Mouse (Mus musculus): ENCODE results near the gene Emp3. TPM values are rescaled to one million over a fixed set of nuclear protein-coding genes. Genes with fewer than 3 reads are reported as not detected.
"Not testable (repeated sequence)": the region's sequence is repeated elsewhere in the genome, so short reads cannot be mapped to it uniquely, and the experiment has no call there.

Emp3 gene
- polyA plus RNA-seq, 1 experiment: 121 TPM

DNA sequence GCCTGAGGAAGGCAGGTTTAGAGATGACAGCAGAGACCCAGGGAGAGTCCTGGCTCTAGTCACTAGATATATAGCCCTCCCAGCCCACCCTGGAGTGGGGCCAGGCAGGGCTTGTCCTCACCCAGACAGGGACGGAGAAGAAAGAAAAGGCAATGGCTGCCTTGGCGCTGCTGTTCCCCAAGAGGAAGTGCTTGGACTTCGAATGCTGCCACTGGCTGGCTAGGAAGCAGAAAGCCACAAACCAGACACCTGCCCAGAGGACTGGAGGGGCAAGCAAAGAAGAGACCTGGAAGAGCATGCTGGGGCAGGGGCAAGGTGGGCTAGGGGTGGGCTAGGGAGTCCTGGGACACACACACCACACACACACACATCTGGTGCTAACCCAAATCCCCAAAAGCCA lies 34.0 kb downstream of the Emp3 start:
- Histone ChIP-seq H3K4me1 (ENCODE audit: control insufficient read depth, insufficient read depth, low read length) (no peaks in the 10 kb centered on the region), H3K27ac (ENCODE audit: control insufficient read depth, insufficient read depth, low read depth, low read length, poor library complexity) (no peak overlapping the region), H3K4me3 (replicated peaks; ENCODE audit: control insufficient read depth, low read depth, low read length) (no peak overlapping the region)
- WGBS: 1% methylated on average over 3 of the region's 3 CpGs
- no peak for TF ChIP-seq CTCF (IDR thresholded peaks at IDR 0.05; ENCODE audit: control insufficient read depth, insufficient read depth, low read length)
- TF ChIP-seq POLR2A (IDR thresholded peaks at IDR 0.05; ENCODE audit: borderline replicate concordance, control insufficient read depth, low read depth, low read length): no peak

DNA sequence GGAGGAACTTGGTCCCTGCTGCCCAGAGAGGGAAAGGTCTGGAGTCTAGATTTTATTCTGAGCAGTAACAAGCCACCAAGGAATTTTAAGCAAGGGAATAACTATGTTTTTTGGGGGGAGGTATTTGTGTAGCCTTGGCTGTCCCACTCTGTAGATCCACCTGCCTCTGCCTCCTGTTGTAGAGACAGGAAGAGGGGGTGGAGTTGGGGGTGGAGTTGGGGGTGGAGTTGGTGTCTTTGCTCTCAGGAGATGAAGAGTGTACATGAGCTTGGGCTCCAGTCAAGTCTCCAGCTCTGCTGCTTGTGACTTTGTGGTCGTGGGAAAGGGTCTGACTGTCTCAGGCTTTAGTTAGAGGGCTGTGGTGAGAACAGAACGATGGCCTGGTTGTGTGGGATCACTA lies 40.2 kb downstream of the Emp3 start:
- WGBS: 87% methylated on average over 2 of the region's 2 CpGs
- Histone ChIP-seq H3K4me3 (replicated peaks; ENCODE audit: control insufficient read depth, low read depth, low read length) (no peak overlapping the region), H3K27ac (ENCODE audit: control insufficient read depth, insufficient read depth, low read depth, low read length, poor library complexity) (no peak overlapping the region), H3K4me1 (ENCODE audit: control insufficient read depth, insufficient read depth, low read length) (no peaks in the 10 kb centered on the region; the same call in 1 of the 2 replicates)
- TF ChIP-seq CTCF (IDR thresholded peaks at IDR 0.05; ENCODE audit: control insufficient read depth, insufficient read depth, low read length) (no peak), POLR2A (IDR thresholded peaks at IDR 0.05; ENCODE audit: borderline replicate concordance, control insufficient read depth, low read depth, low read length) (no peak)

DNA sequence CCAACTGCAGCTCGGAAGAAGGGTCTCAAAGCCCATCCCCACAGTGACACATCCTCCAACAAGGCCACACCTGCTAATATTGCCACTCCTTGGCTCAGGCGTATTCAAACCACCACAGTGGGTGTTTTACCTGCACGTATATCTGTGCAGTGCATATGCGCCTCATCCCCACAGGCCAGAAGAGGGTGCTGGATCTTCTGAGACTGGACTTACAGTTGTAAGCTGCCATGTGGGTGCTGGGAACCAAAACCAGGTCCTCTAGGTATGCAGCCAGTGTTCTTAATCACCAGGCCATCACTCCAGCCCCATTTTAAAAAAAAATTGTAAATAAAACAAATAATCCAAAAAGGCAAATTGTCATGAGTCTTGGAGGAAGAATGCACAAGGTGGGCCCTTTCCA lies 40.7 kb downstream of the Emp3 start:
- no peaks in the 10 kb centered on the region; the same call in 1 of the 2 replicates for H3K4me1 ChIP-seq (ENCODE audit: control insufficient read depth, insufficient read depth, low read length)
- TF ChIP-seq POLR2A (IDR thresholded peaks at IDR 0.05; ENCODE audit: borderline replicate concordance, control insufficient read depth, low read depth, low read length) (no peak), CTCF (IDR thresholded peaks at IDR 0.05; ENCODE audit: control insufficient read depth, insufficient read depth, low read length) (no peak)
- no peak overlapping the region for H3K4me3 ChIP-seq (replicated peaks; ENCODE audit: control insufficient read depth, low read depth, low read length)
- WGBS: 95% methylated on average over 4 of the region's 4 CpGs
- no peak overlapping the region for H3K27ac ChIP-seq (ENCODE audit: control insufficient read depth, insufficient read depth, low read depth, low read length, poor library complexity)

DNA sequence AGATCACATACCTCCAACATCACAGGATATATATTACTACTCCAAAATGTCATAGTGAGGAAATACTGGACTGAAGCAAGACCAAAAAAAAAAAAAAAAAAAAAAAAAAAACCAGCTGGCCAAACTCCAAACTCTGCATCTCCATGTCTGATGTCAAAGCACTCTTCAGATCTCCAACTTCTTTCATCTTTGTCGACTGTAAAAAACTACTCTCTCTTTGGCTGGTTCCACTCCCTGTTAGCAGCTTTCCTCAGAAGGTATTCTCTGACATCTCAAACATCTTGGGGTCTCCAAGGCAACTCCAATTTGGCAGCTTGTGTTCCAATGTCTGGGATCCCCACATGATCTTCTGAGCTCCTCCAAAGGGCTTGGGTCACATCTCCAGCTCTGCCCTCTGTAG lies 42.9 kb downstream of the Emp3 start, which contains the start of gene Grin2d:
TSS of gene Grin2d (minus strand) at position 101 of the 400 bp plus-strand sequence.
- H3K4me3 ChIP-seq (replicated peaks; ENCODE audit: control insufficient read depth, low read depth, low read length); H3K27ac ChIP-seq (ENCODE audit: control insufficient read depth, insufficient read depth, low read depth, low read length, poor library complexity); H3K4me1 ChIP-seq (ENCODE audit: control insufficient read depth, insufficient read depth, low read length): not testable (repeated sequence)
- 83% methylated on average over 1 of the region's 1 CpGs for WGBS

DNA sequence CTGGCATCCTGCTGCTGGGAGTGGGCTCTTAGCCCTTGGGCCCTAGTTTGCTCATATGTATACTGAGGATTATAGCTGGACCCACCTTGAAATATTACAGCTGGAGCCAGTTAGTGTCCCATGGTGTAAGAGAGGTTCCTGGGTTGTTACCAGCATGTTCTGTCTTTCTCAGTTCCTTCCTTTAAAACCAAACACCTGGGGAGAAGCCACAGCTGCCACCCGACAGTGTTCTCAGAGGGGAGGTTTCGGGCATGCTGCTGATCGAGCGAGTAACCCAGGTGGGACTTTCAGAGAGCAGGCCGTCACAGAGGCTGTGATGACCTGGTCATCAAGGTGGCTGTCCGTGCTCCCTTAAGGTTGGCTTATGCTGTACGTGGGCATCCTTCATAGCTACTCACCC lies 44.3 kb downstream of the Emp3 start:
- H3K4me3 ChIP-seq (replicated peaks; ENCODE audit: control insufficient read depth, low read depth, low read length): no peak overlapping the region
- 87% methylated on average over 7 of the region's 7 CpGs for WGBS
- peaks cover 2% of the 10 kb centered on the region; the same call in 1 of the 2 replicates for H3K4me1 ChIP-seq (ENCODE audit: control insufficient read depth, insufficient read depth, low read length)

DNA sequence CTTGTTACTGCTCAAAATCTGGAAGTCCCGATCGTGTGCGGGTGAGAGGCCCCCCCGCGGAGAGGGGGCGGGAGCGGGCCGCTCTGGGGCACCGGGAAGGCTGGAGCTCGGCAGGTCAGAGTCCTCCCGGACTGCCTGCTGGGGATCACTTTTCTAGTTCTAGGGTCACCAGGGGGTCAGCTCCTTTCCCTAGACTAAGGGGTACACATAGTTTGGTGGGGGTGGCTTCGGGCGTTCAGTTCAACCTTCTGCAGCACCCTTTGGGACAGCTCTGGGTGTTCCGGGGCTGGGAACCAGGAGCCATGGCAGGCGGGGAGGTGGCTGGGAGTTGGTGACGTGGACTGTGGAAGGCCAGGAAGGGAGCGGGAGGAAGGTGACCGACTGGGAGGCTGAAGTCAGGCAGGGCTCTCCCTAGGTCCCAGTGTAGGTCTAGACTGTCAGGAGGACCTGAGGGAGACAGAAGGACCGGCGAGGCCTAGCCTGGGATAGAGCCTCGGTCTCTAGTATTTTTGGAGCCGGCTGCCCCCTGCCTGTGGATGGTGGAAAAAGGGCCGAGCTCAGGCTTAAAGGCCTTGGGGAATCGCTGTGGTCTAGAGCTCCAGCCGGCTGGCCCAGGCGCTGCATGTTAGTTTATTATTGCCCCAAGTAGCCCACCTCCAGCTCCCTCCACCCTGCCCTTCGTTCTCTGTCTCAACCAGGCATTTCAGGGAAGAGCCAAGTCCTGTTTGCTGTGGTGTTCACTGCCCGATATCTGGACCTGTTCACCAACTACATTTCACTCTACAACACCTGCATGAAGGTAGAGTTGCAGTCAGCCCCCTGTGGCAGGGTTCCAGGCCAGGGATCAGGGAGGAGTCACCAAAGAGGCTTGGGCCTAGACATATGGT lies 47.9 kb downstream of the Emp3 start:
- Histone ChIP-seq H3K27ac (ENCODE audit: control insufficient read depth, insufficient read depth, low read depth, low read length, poor library complexity) (peak overlapping the region; percentile 82), H3K4me1 (ENCODE audit: control insufficient read depth, insufficient read depth, low read length) (peaks cover 2% of the 10 kb centered on the region; the same call in 1 of the 2 replicates), H3K4me3 (replicated peaks; ENCODE audit: control insufficient read depth, low read depth, low read length) (peak overlapping the region; percentile 91)
- no peak for TF ChIP-seq POLR2A (IDR thresholded peaks at IDR 0.05; ENCODE audit: borderline replicate concordance, control insufficient read depth, low read depth, low read length)
- peak; percentile 1; the same call in 1 of the 2 replicates for TF ChIP-seq CTCF (IDR thresholded peaks at IDR 0.05; ENCODE audit: control insufficient read depth, insufficient read depth, low read length)
- 1% methylated on average over 28 of the region's 28 CpGs for WGBS

More for the DNA sequence above, 44.3 kb downstream of the Emp3 start:
- no peak overlapping the region for H3K27ac ChIP-seq (ENCODE audit: control insufficient read depth, insufficient read depth, low read depth, low read length, poor library complexity)
- TF ChIP-seq CTCF (IDR thresholded peaks at IDR 0.05; ENCODE audit: control insufficient read depth, insufficient read depth, low read length): no peak
- TF ChIP-seq POLR2A (IDR thresholded peaks at IDR 0.05; ENCODE audit: borderline replicate concordance, control insufficient read depth, low read depth, low read length): no peak

DNA sequence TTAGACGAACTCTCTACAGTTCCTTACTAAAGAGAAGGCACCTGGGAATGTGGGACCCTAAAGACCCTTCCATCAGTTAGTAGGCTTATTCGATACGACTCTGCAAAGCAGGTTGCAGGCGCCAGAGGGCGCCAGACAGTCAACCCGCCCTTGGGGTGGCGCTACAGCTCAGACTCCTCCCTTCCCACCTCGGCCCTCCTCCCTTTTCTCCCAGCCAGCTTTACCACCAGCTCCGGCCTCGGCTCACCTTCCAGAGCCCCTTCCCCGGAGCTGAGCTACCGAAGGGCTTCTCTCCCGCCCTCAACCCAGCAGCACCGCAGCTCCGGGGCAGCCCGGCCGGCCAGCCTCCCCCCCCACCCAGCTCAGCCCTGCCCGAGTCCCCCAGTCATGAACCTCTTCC lies 48.6 kb downstream of the Emp3 start, which contains the start of gene Kdelr1:
TSS of gene Kdelr1 (plus strand) at position 149 of the 400 bp plus-strand sequence.
- 0% methylated on average over 18 of the region's 18 CpGs for WGBS
- Histone ChIP-seq H3K4me1 (ENCODE audit: control insufficient read depth, insufficient read depth, low read length) (peaks cover 2% of the 10 kb centered on the region; the same call in 1 of the 2 replicates), H3K27ac (ENCODE audit: control insufficient read depth, insufficient read depth, low read depth, low read length, poor library complexity) (peak within 1 kb of the TSS; percentile 82), H3K4me3 (replicated peaks; ENCODE audit: control insufficient read depth, low read depth, low read length) (peak within 1 kb of the TSS; percentile 91)
- TF ChIP-seq POLR2A (IDR thresholded peaks at IDR 0.05; ENCODE audit: borderline replicate concordance, control insufficient read depth, low read depth, low read length) (peak; percentile 74; the same call in 1 of the 2 replicates), CTCF (IDR thresholded peaks at IDR 0.05; ENCODE audit: control insufficient read depth, insufficient read depth, low read length) (peak; percentile 99)

DNA sequence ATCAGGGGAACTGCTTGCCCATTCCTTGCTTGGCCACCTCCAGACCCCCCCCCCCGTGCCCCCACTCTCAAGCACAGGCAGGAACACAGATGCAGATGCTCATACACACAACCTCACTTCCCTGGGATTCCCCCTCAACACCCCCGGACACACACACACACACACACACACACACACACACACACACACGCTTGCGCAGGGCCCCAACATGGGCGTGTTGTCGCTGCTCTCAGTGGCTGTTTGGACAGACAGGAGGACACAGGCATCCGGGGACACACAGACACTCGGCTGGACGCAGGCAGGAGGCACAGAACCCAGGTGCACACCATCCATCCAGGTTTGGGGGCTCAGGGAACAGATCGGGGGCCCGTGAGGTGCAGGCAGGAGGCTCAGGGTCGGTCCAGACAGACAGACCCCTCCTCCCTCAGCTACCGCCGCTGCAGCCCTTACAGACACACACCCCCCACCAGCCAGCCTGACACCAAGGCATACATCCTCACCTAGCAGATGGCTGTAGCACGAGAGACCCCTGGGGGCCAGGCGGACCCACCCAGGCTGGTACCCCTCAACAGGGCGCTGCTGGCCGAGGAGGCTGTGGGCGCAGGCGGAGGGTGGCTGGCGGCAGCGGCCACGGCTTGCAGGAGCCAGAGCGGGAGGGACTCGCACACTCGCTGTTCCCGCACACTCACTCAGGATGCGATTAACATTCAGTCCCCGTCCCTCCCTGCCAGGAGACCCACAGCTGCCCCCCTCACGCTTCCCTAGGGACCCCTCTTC lies 50.7 kb downstream of the Emp3 start:
- H3K4me1 ChIP-seq (ENCODE audit: control insufficient read depth, insufficient read depth, low read length): peaks cover 2% of the 10 kb centered on the region; the same call in 1 of the 2 replicates
- WGBS: 3% methylated on average over 29 of the region's 30 CpGs
- H3K4me3 ChIP-seq (replicated peaks; ENCODE audit: control insufficient read depth, low read depth, low read length): no peak overlapping the region
- H3K27ac ChIP-seq (ENCODE audit: control insufficient read depth, insufficient read depth, low read depth, low read length, poor library complexity): no peak overlapping the region
- TF ChIP-seq CTCF (IDR thresholded peaks at IDR 0.05; ENCODE audit: control insufficient read depth, insufficient read depth, low read length): no peak
- TF ChIP-seq POLR2A (IDR thresholded peaks at IDR 0.05; ENCODE audit: borderline replicate concordance, control insufficient read depth, low read depth, low read length): no peak
